8 mouse cellular contexts compared by ENCODE assay signal in genomic region chr10:110989729-110990128, GRCm38 (mm10). TPM values are rescaled to one million over a fixed set of nuclear protein-coding genes. Genes with fewer than 3 reads are reported as not detected.
DNase-seq lines count a peak whose midpoint lies in the region; ATAC-seq lines count a peak whose summit lies in the region.

No protein-coding gene starts in this region.

- no peaks in the 10 kb centered on the region for H3K27me3 ChIP-seq in forebrain, embryonic 16.5 days (replicated peaks; ENCODE audit: control insufficient read depth, insufficient read depth, low read length)

- intact Hi-C loops in left cerebral cortex, postnatal 14 days (cut with DNase I), result loop anchor here (5.0 kb wide), 1 partner anchor 113 kb away; no protein-coding TSS in a partner anchor
- intact Hi-C loops in left cerebral cortex, postnatal 4 days (cut with DNase I), result loop anchor here (5.0 kb wide), 2 partner anchors 98 to 113 kb away; no protein-coding TSS in a partner anchor

- no peak overlapping the region for H3K4me2 ChIP-seq in forebrain, embryonic 16.5 days (ENCODE audit: low read length)

- 77% methylated on average over 2 of the region's 2 CpGs for WGBS in forebrain, embryonic 16.5 days

- peak; percentile 29 for DNase-seq in embryo, embryonic 10 days (ENCODE audit: low spot score)
- no peak for DNase-seq in embryo, embryonic 9.5 days (ENCODE audit: extremely low spot score)
- peak; percentile 37 to 38 for DNase-seq in left cerebral cortex, postnatal 14 days (ENCODE audit: low spot score in 2 of 2)
- no peak for DNase-seq in left cerebral cortex, postnatal 4 days
- DNase-seq in R1 (ENCODE audit: low read depth, low spot score), result peak; percentile 50
- DNase-seq in lung, postnatal 36 days, result peak; percentile 79
- DNase-seq in urinary bladder, adult 18-20 months (ENCODE audit: low spot score in 2 of 2), result no peak

- no peak overlapping the region for H3K9ac ChIP-seq in forebrain, embryonic 16.5 days (replicated peaks; ENCODE audit: low read depth, low read length)

- no peak overlapping the region for H3K4me3 ChIP-seq in forebrain, embryonic 16.5 days (replicated peaks; ENCODE audit: low read length)

- no peak overlapping the region for H3K27ac ChIP-seq in forebrain, embryonic 16.5 days (ENCODE audit: low read length)

- H3K4me1 ChIP-seq in forebrain, embryonic 16.5 days (replicated peaks; ENCODE audit: control insufficient read depth, insufficient read depth, low read length), result 0 out of 2 replicates have a peak, but pooled peaks cover 5% of the 10 kb centered on the region

- H3K9me3 ChIP-seq in forebrain, embryonic 16.5 days (ENCODE audit: control insufficient read depth, low read length), result no peaks in the 10 kb centered on the region

- no peak for ATAC-seq in forebrain, embryonic 16.5 days

- no peaks in the 10 kb centered on the region for H3K36me3 ChIP-seq in forebrain, embryonic 16.5 days (ENCODE audit: control insufficient read depth, insufficient read depth)

RNA-seq across cellular contexts. Expression of gene Zdhhc17, which starts 20.2 kb away (rescaled TPM):
- total RNA-seq in left cerebral cortex, postnatal 14 days (2021), result 10 to 100 TPM; 87.8 to 89.5 TPM
- total RNA-seq in left cerebral cortex, postnatal 4 days (2021), result 10 to 100 TPM; 77.7 to 87.0 TPM
- 60.7 and 63.6 TPM in 2 replicates for polyA plus RNA-seq in forebrain, embryonic 16.5 days (2015; fragmentation: Nextera tagmentation; extraction: Ambion mirVana)

Comparison
In these comparisons a context has a peak if more than half of its experiments do, and no peak if none do; other contexts are left out.
1. DNase-seq: peak in embryo, embryonic 10 days (single experiment), left cerebral cortex, postnatal 14 days (2 of 2), R1 (single experiment) and lung, postnatal 36 days (single experiment); none in embryo, embryonic 9.5 days (single experiment), left cerebral cortex, postnatal 4 days (single experiment) and urinary bladder, adult 18-20 months (0 of 2).